Mouse (Mus musculus) brain, adult 2 months (tissue): ENCODE measurements around the gene Fam196a.

Source experiments
- DNase-seq: peaks from one replicate; pipeline ENCODE4 v3.0.0; 2011; ENCODE audit warnings: low read depth, low spot score

The Fam196a gene

DNA sequence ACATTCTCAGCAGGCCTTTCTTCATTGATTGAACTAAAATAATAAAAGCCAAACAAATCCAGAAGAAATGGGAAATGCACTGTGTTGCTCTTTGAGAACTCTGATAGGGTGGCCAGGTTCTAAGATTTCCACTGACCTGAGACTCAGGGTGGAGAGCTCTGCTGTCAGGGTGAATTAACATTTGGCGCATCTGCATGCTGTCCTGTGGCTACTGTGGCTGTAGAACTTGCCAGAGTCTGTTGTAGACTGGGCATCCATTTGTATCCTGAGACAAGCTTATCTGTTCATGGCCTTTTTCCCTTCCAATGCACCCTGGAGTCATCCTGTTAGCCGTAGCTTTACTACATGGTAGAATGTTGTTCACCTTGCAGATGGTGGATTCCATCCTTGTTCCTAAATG is 98.2 kb downstream of the Fam196a start:
- no peak for DNase-seq
